Mouse (Mus musculus) cerebellum, adult 9-10 months (tissue): ENCODE measurements around the gene Ranbp9.
"Not testable (repeated sequence)": the region's sequence is repeated elsewhere in the genome, so short reads cannot be mapped to it uniquely, and the experiment has no call there.

ENCODE experiments used
- DNase-seq: peaks from one replicate; pipeline ENCODE4 v3.0.0; 2022

The Ranbp9 gene

DNA sequence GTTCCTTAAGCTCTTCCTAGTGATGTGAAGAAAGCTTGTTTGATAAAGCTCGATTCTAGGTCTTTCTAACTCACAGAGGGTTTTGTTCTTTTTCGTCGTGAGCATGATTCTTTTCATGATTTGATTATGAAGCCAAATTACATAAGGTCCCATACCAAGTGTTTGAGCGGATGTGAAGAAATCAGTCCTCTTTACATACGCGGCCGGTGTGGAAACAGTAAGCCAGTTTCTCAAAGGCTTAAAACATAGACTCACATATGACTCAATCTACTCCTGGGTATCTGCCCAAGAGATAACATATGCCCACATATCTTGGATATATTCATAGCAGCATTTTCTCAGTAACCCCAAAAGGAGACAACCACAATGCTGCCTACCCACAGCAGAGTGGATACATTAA is 12.6 kb upstream of the Ranbp9 start:
- DNase-seq: no peak

DNA sequence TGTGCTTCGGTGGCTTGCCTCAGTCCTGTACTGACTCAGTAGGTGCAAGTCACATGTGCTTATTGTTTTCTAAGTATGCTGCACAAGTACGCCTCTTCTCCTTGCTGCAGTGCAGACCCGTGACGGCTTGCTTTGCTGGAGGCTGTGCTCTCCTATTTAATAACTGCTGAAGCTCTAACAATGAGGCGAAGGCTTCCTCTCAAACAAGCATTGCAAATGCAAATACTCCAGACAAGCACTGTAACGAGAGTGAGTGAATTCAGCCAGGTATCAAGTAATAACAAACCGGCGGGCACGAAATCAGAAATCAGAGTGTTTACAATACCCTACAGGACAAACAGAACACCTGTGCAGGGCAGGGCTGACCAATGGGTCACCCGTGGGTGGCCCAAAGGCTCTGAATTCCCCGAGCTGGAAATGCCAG is 12.0 kb upstream of the Ranbp9 start:
- no peak for DNase-seq

GRCm38 (mm10) chr13:43486501-43487213 is 5.6 kb upstream of the Ranbp9 start:
- DNase-seq: peak; percentile 61

GRCm38 (mm10) chr13:43485278-43485976 is 4.3 kb upstream of the Ranbp9 start:
- no peak for DNase-seq

DNA sequence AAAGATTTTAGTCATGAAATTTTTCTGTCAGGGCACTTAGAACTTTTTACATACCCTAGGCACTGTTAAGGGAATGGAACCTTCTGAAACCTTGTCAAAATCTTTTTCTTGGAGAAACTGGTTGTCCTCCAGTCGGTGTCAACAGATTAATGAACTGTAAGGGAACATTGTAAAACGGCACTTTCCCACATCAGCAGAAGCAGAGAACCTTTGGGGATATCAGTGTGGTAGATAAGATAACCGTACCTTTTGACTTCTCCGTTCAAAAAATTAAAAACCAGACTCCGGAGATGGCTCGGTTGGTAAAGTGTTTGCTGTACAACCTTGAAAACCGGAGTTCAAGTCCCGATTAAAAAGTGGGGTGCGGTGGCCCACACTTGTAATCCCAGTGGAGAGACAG is 1.7 kb upstream of the Ranbp9 start:
- DNase-seq: peak; percentile 47

GRCm38 (mm10) chr13:43481859-43482245 is 770 bp upstream of the Ranbp9 start:
- no peak for DNase-seq

- no peak for DNase-seq
Observed at GRCm38 (mm10) chr13:43480595-43480956, 506 bp downstream of the Ranbp9 start.

DNA sequence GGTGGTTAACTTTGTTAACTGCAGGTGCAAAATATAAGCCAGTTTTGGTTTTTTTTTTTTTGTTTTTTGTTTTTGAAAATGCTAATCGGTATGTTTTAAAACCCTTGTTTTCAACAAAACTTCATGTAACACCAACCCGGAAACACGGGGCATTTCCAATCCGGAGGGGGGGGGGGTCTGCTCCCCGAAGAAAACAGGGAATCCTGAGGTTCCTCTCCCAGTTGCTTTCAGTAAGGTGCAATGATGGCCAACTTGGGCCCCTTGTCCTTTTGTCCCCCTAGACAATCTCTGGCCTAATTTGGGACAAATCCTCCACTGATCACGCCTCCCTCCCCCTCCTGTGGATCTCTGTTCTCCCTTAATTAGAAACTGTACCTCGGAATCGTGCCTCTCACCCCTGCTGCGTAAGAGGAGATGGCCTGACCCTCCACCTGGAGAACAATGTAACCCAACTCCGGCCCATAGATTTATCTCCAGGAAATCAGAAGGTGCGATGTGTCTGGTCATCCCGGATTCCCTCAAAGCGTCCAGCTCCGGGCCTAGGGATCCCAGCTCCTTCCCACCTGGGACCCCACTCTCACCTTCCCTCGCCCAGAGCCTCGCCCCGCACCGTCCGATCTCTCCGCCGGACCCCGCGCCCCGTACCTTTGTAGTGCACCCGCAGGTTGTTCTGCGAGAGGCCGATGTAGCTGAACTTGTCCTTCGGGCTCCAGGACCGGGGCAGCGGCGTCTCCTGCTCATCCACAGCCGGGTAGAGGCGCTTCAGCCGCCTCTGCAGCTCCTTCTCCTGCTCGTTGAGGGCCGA is 1.1 kb downstream of the Ranbp9 start:
- DNase-seq: peak; percentile 66

DNA sequence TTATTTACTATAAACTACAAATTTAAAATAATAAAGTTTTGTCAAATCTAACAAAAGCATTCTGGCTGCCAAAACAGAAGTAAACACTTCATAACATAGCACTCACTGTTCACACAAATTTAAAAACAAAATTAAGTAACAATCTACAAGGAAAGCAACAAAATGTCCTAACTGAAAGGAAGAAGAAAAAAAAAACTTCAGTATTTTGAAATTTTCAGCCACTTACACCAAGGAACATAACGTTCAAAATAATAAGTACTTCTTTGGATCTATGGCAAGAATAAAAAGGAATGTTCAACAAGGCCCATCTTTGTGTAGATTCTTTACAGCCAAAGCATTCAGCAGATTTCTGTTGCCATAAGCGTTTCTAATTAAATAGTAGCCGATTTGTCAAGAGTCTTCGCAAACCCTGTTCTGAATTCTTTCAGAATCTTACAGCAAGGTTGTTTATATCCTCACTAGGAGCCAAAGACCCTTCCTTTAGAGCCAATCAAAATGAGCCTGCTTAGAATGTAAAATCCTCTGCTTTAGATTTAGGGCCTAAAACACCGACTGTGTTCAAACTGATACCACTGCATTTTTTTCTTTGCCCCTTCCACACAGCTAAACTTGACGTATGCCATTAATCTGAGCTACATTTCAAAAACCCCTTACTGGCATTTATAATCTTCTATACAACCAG is 1.9 kb downstream of the Ranbp9 start:
- DNase-seq: peak; percentile 32

DNA sequence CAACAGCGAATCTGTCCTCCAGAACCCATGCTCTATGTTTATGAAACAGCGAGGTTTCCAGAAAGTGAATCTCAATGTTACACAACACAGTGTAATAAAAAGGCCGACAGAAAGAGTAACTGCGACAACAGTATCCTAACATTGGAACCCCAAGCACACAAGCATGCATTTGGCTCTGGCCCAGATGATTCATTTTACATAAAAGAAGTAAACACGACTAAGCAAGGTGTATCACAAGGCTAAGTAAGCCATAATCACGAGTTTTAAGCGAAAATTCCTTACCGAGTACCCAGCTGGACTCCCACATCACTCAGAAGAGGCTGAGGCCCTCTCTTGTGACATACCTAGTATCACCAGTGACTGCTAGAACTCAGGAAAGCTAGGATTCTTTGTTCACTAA is 2.5 kb downstream of the Ranbp9 start:
- peak; percentile 67 for DNase-seq

DNA sequence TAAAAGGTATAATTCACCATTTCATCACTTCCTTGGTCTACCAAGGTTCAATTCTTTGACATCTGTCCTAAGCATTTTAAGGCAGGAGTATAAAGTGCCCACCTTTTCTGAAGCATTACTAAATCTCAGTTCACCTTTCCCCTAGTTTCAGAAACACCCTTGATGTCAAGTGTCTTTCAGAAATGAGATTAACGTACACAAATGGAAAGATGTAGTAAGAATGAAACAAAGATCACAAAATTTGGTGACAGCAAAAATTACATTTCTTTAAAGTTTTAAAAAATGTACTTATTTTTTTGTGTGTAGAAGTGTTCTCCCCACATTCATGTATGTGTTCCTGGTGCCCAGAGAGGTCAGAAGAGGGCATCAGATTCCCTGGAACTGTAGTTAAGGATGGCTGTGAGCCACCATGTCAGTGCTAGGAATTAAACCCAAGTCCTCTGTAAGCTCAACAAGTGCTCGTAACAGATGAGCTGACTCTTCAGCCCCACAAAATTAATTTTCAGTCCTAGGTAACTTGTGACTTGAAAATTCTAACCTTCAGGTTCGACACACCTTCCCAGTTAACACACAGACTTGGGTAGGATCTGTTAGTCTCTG is 3.9 kb downstream of the Ranbp9 start:
- DNase-seq: no peak

GRCm38 (mm10) chr13:43476226-43476625 is 4.9 kb downstream of the Ranbp9 start:
- DNase-seq: no peak

DNA sequence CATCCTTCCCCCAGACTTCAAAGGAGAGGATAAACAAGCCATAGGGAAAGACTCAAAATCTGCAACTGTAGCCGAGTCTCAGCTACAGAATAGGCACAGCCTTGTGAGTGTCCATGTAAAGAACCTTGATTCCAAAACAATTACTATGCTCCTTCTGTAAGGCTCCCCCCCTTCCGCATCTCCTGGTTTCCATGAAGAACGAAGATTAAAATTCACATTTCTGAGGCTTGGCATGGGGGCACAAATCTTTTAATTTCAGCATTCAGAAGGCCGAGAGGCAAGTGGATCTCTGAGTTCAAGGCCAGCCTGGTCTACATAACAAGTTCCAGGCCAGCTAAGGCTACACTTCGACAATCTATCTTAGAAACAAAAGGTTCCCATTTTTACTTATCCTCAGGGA is 6.4 kb downstream of the Ranbp9 start:
- no peak for DNase-seq

GRCm38 (mm10) chr13:43471861-43472260 is 9.2 kb downstream of the Ranbp9 start:
- DNase-seq: not testable (repeated sequence)

- no peak for DNase-seq
Observed at GRCm38 (mm10) chr13:43469607-43470006, 11.5 kb downstream of the Ranbp9 start.

DNA sequence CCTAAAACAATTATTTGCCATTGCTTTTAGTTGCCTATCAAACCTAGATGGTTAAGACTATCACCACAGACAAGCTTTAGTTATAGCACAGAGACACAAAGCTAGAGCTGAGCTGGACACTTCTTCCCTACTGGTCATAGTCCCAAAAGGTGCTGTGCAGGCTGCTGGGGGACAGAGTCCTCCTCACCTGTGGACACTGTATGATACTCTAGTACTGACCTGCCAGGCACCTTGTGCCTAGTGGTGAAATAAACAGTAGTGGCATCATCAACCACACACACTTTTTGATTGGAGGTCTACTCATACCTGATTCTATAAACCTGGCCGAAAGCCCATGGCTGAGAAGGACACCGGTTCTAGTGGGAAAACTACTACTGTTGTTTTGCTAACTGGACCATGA is 16.5 kb downstream of the Ranbp9 start:
- no peak for DNase-seq

DNA sequence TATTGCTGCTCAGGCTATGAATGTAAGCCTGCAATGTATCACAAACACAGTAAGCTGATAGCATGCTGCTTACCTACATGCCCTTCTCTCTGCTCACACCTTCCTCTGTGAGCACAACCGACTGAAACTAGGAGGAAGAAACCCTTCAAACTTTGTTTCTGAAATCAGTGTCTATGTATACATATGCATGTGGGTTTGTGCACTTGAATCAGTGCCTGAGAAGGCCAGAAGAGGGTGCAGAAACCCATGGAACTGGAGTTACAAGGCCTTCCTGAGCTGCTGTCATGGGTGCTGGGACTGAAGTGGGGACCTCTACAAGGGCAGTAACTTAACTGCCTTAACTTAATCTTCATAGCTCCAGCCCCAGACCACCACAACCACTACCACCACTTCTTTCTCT is 23.9 kb downstream of the Ranbp9 start:
- no peak for DNase-seq

DNA sequence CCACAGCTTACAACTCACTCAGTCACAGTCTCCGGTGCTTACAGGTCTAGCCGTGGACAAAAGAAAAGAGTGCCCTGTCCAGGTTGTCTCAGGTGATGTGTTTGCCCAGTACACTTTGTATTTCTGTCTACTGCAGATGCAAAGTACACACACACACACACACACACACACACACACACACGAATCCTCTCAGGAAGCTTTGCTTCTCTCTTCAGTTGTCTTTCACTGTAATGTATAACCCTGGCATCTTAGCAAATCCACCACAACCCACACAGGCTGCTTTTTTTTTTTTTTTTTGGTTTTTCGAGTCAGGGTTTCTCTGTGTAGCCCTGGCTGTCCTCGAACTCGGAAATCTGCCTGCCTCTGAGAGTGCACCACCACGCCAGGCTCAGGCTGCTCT is 26.7 kb downstream of the Ranbp9 start:
- no peak for DNase-seq

DNA sequence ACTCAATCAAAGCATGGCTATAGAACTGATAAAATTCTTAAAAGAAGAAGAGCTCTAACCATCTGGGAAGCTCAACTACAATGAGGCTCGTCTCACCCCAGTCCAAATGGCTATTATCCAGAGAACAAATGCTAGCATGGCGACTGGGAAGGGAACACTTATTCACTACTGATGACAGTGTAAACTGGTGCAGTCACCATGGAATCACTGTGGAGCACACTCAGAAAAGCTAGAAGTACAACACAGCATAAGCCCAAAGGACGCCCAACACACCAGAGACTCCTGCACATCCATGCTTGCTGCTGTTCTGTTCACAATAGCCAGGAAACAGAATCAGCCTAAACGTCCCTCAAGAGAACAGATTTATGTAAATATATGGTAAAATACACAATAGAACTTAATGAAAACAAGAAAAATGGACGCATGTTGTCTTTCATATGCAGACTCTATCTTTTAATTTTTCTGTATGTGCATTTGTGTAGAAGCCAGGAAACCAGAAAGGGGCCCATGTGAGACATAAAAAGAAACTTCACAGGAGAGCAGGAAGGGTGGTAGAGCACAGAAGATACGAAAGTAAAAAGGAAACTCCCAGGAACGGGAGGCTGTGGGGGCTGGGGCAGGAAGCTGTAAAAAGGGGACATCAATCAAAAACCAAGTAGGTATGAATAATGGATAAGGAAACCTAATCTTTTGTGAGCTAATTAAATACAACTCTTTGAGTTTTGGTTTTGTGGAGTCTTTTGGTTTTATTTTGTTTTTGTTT is 28.1 kb downstream of the Ranbp9 start:
- DNase-seq: peak; percentile 50

- peak; percentile 36 for DNase-seq
Observed at GRCm38 (mm10) chr13:43452177-43452576, 28.9 kb downstream of the Ranbp9 start.

- DNase-seq: no peak
Observed at GRCm38 (mm10) chr13:43450686-43451085, 30.4 kb downstream of the Ranbp9 start.

GRCm38 (mm10) chr13:43447721-43448120 is 33.4 kb downstream of the Ranbp9 start:
- no peak for DNase-seq
